Mouse (Mus musculus) midbrain, embryonic 16.5 days (tissue): ENCODE data around the gene Atg3. TPM values are rescaled to one million over a fixed set of nuclear protein-coding genes. Genes with fewer than 3 reads are reported as not detected.

Source experiments
- ATAC-seq: fragments of 200-750 bp; cut with Nextera tagmentation; 2 replicates; pipeline ENCODE4 v1.8.0; 2017; ENCODE audit warnings: moderate TSS enrichment
- H3K27ac ChIP-seq: fragments of 300-500 bp; sonication (generic); 2 replicates; pipeline ENCODE4 v1.5.1; 2014; ENCODE audit warnings: mild to moderate bottlenecking, low read length, mixed read lengths
- H3K27me3 ChIP-seq: fragments of 300-500 bp; sonication (generic); 2 replicates; pipeline ENCODE4 v1.6.1; 2014; ENCODE audit warnings: low read depth, low read length, mixed read lengths; ENCODE audit not compliant: control insufficient read depth, insufficient read depth
- H3K36me3 ChIP-seq: fragments of 300-500 bp; sonication (generic); 2 replicates; pipeline ENCODE4 v1.6.1; 2014; ENCODE audit warnings: mild to moderate bottlenecking, low read length, moderate library complexity, mixed read lengths; ENCODE audit not compliant: control insufficient read depth, insufficient read depth
- H3K4me1 ChIP-seq: fragments of 300-500 bp; sonication (generic); 2 replicates; pipeline ENCODE4 v1.6.1; 2014; ENCODE audit warnings: mild to moderate bottlenecking, low read length, mixed read lengths; ENCODE audit not compliant: control insufficient read depth, insufficient read depth
- H3K4me2 ChIP-seq: fragments of 300-500 bp; sonication (generic); 2 replicates; pipeline ENCODE4 v1.6.1; 2014; ENCODE audit warnings: mild to moderate bottlenecking, low read length, mixed read lengths
- H3K4me3 ChIP-seq: fragments of 300-500 bp; sonication (generic); 2 replicates; pipeline ENCODE4 v1.5.1; 2014; ENCODE audit warnings: low read depth, mild to moderate bottlenecking, low read length, moderate library complexity, mixed read lengths
- H3K9ac ChIP-seq: fragments of 300-500 bp; sonication (generic); 2 replicates; pipeline ENCODE4 v1.6.1; 2014; ENCODE audit warnings: low read depth, low read length, mixed read lengths
- H3K9me3 ChIP-seq: fragments of 300-500 bp; sonication (generic); replicated peaks from 2 replicates; pipeline ENCODE4 v1.6.1; 2014; ENCODE audit warnings: mild to moderate bottlenecking, low read length, mixed read lengths; ENCODE audit not compliant: control insufficient read depth, poor library complexity, severe bottlenecking
- WGBS: fragments of 180-500 bp; shearing (Covaris S2); extraction: QIAGEN DNeasy Blood & Tissue Kit; methylation state at CpG from one replicate; pipeline ENCODE4 v1.1.7; 2014; 5-methylcytosine and 5-hydroxymethylcytosine counted together
- polyA plus RNA-seq: library from polyadenylated mRNA; unstranded; fragments of >200 nt; fragmentation: Nextera tagmentation; extraction: Ambion mirVana; gene quantifications from 2 replicates; pipeline ENCODE4 v1.2.1, GENCODE M21; 2015

Gene Atg3
- polyA plus RNA-seq: 47.5 and 47.9 TPM in 2 replicates

- WGBS: under 1% methylated on average over 63 of the region's 64 CpGs
- Histone ChIP-seq H3K9me3 (no peaks in the 10 kb centered on the region), H3K27ac (peak within 1 kb of the TSS; percentile 92), H3K9ac (peak within 1 kb of the TSS; percentile 93), H3K27me3 (no peaks in the 10 kb centered on the region), H3K4me3 (peak within 1 kb of the TSS; percentile 95), H3K4me2 (peak within 1 kb of the TSS; percentile 89), H3K36me3 (peaks cover 2% of the 10 kb centered on the region; the same call in 1 of the 2 replicates), H3K4me1 (peaks cover 25% of the 10 kb centered on the region)
- peak; percentile 98 for ATAC-seq
Measured at GRCm38 (mm10) chr16:45158522-45159388, at the start of gene Atg3, which contains the start of gene Slc35a5. Atg3 (plus strand) TSS chr16:45158785. Slc35a5 (minus strand) TSS chr16:45158706.

DNA sequence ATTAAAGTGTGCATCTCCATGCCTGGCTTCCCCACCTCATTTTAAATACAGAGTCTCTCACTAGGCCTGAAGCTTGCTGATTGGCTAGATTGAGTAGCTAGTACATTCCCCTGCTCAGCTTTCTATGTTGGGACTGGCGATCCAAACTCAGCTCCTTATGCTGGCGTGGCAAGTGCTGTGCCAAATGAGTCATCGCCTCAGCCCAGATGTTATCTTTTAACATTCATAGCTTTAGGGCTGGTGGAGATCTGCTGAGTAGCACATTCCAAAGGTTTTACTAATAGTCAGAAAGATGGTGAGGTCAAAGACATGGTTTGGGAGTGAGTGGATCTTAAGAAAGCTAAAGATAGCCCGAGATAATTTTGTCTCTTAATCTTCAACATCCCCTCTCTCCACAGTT, 48.1 kb upstream of the Atg3 start:
- ATAC-seq: no peak
- H3K4me2 ChIP-seq: no peak overlapping the region
- H3K27ac ChIP-seq: no peak overlapping the region
- H3K36me3 ChIP-seq: no peaks in the 10 kb centered on the region
- H3K27me3 ChIP-seq: no peaks in the 10 kb centered on the region
- H3K9me3 ChIP-seq: no peaks in the 10 kb centered on the region
- no peak overlapping the region for H3K4me3 ChIP-seq
- no peak overlapping the region for H3K9ac ChIP-seq
- H3K4me1 ChIP-seq: no peaks in the 10 kb centered on the region
- WGBS: 85% methylated on average over 4 of the region's 4 CpGs

DNA sequence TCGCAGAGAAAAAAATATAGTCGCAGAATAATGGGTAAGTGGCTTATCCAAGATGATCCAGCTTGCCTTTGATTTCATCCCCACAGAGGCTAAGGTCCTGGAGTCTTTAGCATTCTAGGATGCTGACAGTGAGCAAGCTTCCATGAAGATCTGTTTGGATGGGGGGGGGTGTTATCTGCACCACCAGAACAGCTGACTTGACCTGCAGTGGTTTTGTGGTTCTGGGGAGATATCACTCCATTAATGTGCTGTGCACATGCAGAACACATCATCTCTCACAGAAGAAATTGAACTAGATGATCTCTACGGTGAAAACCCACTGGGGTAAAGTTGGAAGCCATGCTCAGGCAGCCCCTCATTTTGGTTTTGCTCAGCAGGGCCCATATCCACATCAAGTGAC, 41.4 kb upstream of the Atg3 start:
- 93% methylated on average over 3 of the region's 3 CpGs for WGBS
- no peaks in the 10 kb centered on the region for H3K27me3 ChIP-seq
- no peaks in the 10 kb centered on the region for H3K36me3 ChIP-seq
- H3K9me3 ChIP-seq: no peaks in the 10 kb centered on the region
- no peak overlapping the region for H3K4me3 ChIP-seq
- no peak overlapping the region for H3K9ac ChIP-seq
- no peak for ATAC-seq
- no peak overlapping the region for H3K4me2 ChIP-seq
- H3K27ac ChIP-seq: no peak overlapping the region
- H3K4me1 ChIP-seq: no peaks in the 10 kb centered on the region

GRCm38 (mm10) chr16:45118760-45119159, 39.8 kb upstream of the Atg3 start:
- H3K27ac ChIP-seq: no peak overlapping the region
- no peak overlapping the region for H3K4me3 ChIP-seq
- no peak overlapping the region for H3K4me2 ChIP-seq
- H3K4me1 ChIP-seq: no peaks in the 10 kb centered on the region
- no peaks in the 10 kb centered on the region for H3K9me3 ChIP-seq
- H3K9ac ChIP-seq: no peak overlapping the region
- H3K27me3 ChIP-seq: no peaks in the 10 kb centered on the region
- no peaks in the 10 kb centered on the region for H3K36me3 ChIP-seq
- 78% methylated on average over 3 of the region's 3 CpGs for WGBS
- ATAC-seq: no peak

DNA sequence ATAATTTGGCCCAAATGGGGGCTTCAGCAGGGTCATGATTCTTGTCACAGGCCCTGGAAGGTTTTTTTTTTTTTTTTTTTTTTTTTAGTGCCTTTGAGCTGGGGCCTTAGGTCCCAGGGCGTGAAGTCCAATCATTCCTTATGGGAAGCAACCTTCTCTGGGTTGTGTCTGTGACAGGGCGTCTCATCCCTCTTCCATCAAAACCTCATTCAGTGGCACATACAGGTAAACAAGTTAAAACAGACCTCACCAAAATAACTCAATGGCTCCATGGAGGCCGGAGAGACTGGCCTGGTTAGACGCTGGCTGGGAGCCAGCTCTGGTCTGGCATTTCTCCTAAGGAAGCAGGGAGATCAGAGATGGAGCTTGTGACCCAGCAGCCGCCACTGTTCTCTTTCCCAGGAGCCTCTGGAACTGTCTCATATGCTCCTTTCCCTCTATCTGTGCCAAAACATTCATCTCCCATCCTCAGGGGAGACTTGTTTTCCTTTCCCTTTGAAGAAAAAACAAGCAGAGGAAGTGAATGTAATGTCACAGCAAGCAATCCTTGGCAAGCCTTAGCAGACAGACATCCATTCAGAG, 37.6 kb upstream of the Atg3 start:
- ATAC-seq: no peak
- WGBS: 74% methylated on average over 5 of the region's 5 CpGs
- H3K4me3 ChIP-seq: no peak overlapping the region
- no peaks in the 10 kb centered on the region for H3K4me1 ChIP-seq
- H3K9me3 ChIP-seq: no peaks in the 10 kb centered on the region
- H3K9ac ChIP-seq: no peak overlapping the region
- H3K4me2 ChIP-seq: no peak overlapping the region
- no peaks in the 10 kb centered on the region for H3K36me3 ChIP-seq
- no peak overlapping the region for H3K27ac ChIP-seq
- H3K27me3 ChIP-seq: no peaks in the 10 kb centered on the region

DNA sequence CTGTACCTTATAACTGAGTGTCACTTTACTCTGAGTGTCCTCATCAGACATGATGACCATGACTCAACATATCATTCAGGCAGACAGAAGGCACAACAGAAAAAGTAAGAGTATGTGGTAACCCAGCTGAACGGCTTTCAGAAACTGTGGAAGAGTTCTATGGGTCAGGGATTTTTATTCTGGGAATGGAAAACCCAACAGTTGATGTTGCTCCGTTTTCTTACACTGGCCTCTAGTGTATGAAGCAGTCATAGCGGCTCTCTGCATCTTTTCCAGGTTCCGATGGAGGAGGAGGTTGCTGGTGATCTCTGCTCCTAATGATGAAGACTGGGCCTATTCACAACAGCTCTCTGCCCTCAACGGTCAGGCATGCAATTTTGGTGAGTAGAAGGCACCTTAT, 36.0 kb upstream of the Atg3 start:
- WGBS: 72% methylated on average over 5 of the region's 5 CpGs

DNA sequence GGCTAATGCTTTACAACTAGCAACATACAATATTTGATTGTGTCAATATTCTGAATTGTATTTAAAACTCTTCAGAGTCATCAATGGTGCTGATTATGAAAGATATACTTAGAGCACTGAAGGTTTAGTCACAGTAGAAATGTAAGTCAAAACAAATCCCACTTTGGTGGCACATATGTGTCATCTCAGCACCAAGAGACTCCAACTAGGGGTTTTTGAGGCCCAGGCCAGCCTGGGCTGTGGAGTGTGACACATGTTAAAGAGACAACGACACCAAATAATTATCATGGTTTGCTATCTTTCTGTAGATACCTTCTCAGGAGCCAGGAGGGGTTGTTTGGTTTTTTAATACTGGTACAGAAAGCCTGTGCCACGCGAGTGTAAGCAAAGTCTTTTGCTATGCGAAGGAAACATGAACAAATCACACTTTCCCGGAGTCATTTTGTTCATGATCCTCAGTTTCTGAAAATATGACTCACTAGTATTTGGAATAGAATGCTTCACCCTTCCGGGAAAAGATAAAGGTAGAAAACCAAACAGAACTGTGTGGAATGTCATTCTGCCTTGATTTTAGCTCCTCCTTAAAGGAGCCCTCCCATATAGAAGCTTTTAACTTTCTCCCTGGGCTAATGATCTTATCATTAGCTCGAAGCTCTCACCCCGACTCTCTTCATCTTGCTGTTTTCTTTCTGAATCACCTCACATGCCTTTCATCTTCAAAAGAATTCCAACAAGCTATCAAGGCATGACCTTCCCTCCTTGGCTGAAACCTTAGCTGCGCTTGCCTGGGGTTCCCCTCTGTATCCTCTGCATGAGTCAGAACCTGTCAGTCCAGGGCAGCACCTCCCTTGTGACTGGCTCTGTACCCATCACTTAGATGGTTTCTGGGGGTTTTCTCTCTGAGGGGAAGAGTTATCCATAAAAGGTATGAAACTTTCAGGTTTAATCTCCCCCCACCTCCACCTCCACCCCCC, 34.1 kb upstream of the Atg3 start:
- no peak for ATAC-seq
- WGBS: 73% methylated on average over 9 of the region's 9 CpGs
- Histone ChIP-seq H3K4me1 (no peaks in the 10 kb centered on the region), H3K27ac (no peak overlapping the region), H3K4me3 (no peak overlapping the region), H3K36me3 (no peaks in the 10 kb centered on the region), H3K9me3 (no peaks in the 10 kb centered on the region), H3K27me3 (no peaks in the 10 kb centered on the region), H3K9ac (no peak overlapping the region), H3K4me2 (no peak overlapping the region)

More for the DNA sequence above, 36.0 kb upstream of the Atg3 start:
- Histone ChIP-seq H3K36me3 (no peaks in the 10 kb centered on the region), H3K9me3 (no peaks in the 10 kb centered on the region), H3K27ac (no peak overlapping the region), H3K4me1 (no peaks in the 10 kb centered on the region), H3K27me3 (no peaks in the 10 kb centered on the region), H3K9ac (no peak overlapping the region), H3K4me2 (no peak overlapping the region), H3K4me3 (no peak overlapping the region)
- no peak for ATAC-seq

- no peak overlapping the region for H3K9ac ChIP-seq
- no peak for ATAC-seq
- 86% methylated on average over 2 of the region's 2 CpGs for WGBS
- no peak overlapping the region for H3K4me2 ChIP-seq
- no peaks in the 10 kb centered on the region for H3K36me3 ChIP-seq
- H3K4me3 ChIP-seq: no peak overlapping the region
- no peaks in the 10 kb centered on the region for H3K9me3 ChIP-seq
- no peak overlapping the region for H3K27ac ChIP-seq
- H3K27me3 ChIP-seq: no peaks in the 10 kb centered on the region
- H3K4me1 ChIP-seq: no peaks in the 10 kb centered on the region
Measured at GRCm38 (mm10) chr16:45127936-45128710, 30.5 kb upstream of the Atg3 start.
